Mouse (Mus musculus): Measurements from ENCODE around the gene Slf2.

The Slf2 gene

GRCm38 (mm10) chr19:44982477-44983115 is 51.6 kb downstream of the Slf2 start:
- CTCF ChIA-PET, result no interaction called here

DNA sequence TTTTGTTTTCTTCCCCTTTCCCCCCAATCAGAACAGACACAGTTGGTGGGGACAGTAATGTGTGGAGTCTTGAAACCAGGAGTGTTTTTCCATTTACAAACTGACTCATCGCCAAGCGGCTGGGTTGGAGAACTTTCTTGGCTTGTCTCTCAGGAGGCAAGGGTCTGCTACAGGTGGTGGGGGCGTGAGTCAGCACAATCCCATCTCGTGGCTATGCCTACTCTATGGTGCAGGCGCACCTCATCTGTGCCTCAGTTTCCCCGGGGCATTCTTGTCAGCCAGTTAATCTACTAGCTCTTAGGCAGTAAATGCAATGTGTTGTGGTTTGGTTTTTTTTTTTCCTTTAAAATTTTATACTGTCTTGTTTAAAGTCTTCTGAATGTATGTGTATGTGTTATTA is 52.4 kb downstream of the Slf2 start:
- CTCF ChIA-PET, result interaction anchor here (0.6 kb wide), 1 partner anchor 727 kb away, joined by 6 read pairs; no protein-coding TSS in a partner anchor

GRCm38 (mm10) chr19:44984420-44984819 is 53.5 kb downstream of the Slf2 start:
- CTCF ChIA-PET, result no interaction called here

- CTCF ChIA-PET, result no interaction called here
Measured at GRCm38 (mm10) chr19:44985159-44985988, 54.4 kb downstream of the Slf2 start.

- CTCF ChIA-PET, result no interaction called here
Measured at GRCm38 (mm10) chr19:44987004-44987403, 56.1 kb downstream of the Slf2 start.

DNA sequence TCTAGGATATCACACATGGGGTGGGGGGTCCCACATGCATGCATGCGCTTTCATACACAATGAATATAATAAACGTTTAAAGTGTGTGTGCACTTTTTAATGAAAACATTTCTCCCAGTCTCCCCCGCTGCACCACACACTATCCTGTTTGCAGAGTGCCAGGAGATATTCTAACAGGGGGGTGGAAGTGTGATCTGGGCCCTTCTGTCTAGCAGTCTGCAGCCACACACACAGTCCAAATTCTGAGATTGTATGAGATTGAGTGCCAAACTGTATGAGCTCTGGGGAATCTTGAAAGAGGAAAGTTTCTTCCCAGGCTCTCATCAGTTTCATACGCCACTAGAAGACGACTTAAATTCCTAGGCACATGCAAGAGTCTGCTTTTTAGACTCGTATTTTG is 56.9 kb downstream of the Slf2 start:
- CTCF ChIA-PET, result no interaction called here

GRCm38 (mm10) chr19:44988321-44988720 is 57.4 kb downstream of the Slf2 start:
- CTCF ChIA-PET, result no interaction called here

GRCm38 (mm10) chr19:44988831-44989566 is 58.0 kb downstream of the Slf2 start, which contains the start of gene Sema4g:
TSS of gene Sema4g (plus strand) at chr19:44989101.
- CTCF ChIA-PET, result no interaction called here

GRCm38 (mm10) chr19:44989567-44990495 is 58.9 kb downstream of the Slf2 start:
- CTCF ChIA-PET, result no interaction called here

GRCm38 (mm10) chr19:44991031-44991430 is 60.1 kb downstream of the Slf2 start:
- CTCF ChIA-PET, result no interaction called here

- CTCF ChIA-PET, result no interaction called here
Measured at GRCm38 (mm10) chr19:44992246-44992645, 61.3 kb downstream of the Slf2 start.

GRCm38 (mm10) chr19:44992712-44993111 is 61.8 kb downstream of the Slf2 start:
- CTCF ChIA-PET, result no interaction called here

- CTCF ChIA-PET, result no interaction called here
Measured at GRCm38 (mm10) chr19:44997786-44998185, 66.8 kb downstream of the Slf2 start.

- CTCF ChIA-PET, result no interaction called here
Measured at GRCm38 (mm10) chr19:44999647-45000046, 68.7 kb downstream of the Slf2 start.

- CTCF ChIA-PET, result interaction anchor here (0.6 kb wide), 1 partner anchor 125 kb away, joined by 8 read pairs; no protein-coding TSS in a partner anchor
Measured at GRCm38 (mm10) chr19:45002301-45002700, 71.3 kb downstream of the Slf2 start.

DNA sequence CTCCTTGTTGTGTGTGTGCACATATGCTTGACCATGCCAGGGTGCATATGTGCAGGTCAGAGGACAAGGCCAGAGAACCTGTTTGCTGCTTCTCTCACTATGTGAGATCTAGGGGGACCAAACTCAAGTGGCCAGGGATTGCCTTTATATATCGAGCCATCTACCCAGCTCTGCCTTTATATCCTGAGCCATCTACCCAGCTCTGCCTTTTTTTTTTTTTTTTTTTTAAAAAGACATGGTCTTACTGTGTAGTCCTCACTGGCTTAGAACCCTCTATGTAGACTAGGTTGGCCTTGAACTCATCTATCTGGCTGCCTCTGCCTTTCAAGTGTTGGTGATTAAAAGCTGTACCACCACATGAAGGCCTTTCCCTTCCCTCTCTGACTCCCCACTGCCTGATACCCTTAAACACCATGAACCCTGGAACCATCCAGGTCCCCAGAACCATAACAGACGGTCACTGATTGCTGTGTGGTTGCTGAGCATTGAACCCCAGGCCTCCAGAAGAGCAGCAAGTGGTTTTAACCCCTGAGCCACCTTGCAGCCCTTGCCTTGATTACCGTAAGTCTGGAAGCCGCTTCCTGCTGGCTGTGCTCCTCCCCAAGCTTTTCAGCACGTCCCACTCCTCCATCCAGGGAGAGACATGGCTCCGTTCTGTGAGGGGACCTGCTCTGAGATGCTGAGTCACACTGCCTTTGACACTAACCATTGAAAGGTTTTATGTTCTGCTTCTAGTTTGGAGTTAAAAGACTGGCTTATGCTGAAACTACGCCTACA is 73.0 kb downstream of the Slf2 start:
- CTCF ChIA-PET, result interaction anchor here (0.7 kb wide), 1 partner anchor 241 kb away, joined by 8 read pairs; no protein-coding TSS in a partner anchor

- CTCF ChIA-PET, result interaction anchor here (0.6 to 1.2 kb wide), 5 partner anchors 26 to 74 kb away, joined by 3 read pairs; partner anchors contain the start of gene Kazald1
Measured at GRCm38 (mm10) chr19:45005444-45005843, 74.5 kb downstream of the Slf2 start, which contains the start of gene Twnk. TSS of gene Twnk (plus strand) at chr19:45005663.

- CTCF ChIA-PET, result interaction anchor here (0.6 to 1.2 kb wide), 5 partner anchors 25 to 597 kb away, joined by 3 read pairs; partner anchors contain the start of gene Kazald1
Measured at GRCm38 (mm10) chr19:45005957-45006712, 75.2 kb downstream of the Slf2 start, which contains the start of gene Mrpl43. TSS of gene Mrpl43 (minus strand) at chr19:45006442.

DNA sequence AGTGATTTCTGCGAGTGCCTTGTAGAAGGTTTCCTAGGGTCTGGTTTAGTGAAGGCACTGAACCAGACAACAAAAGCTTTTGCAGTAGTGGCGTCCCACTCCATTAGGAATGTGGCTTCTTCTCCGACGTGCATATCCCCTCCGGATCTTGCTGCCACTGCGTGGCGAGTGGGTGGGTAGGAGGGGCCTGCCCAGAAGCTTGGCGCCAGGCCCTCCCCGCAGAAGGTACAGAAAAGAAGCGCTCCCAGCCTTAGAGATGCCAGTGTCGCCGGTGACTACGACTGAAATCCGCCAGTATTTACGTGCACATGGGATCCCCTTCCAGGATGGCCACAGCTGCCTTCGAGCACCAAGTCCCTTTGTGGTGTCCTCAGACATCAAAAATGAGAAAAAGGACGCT is 76.1 kb downstream of the Slf2 start:
- CTCF ChIA-PET, result no interaction called here

Measured in spleen, embryonic (tissue).